Mouse (Mus musculus) megakaryocyte, adult 5-6 weeks (primary cell): ENCODE measurements around the gene Ccdc142. TPM values are rescaled to one million over a fixed set of nuclear protein-coding genes. Genes with fewer than 3 reads are reported as not detected.

Experiments
- ATAC-seq: 2 replicates; pipeline ENCODE4 v1.8.0; 2016; ENCODE audit warnings: mild to moderate bottlenecking, inconsistent platforms; ENCODE audit not compliant: poor library complexity, severe bottlenecking
- total RNA-seq, 2 experiments: library from RNA; stranded (forward) in 1 of 2; stranded (reverse) in 1 of 2; fragments of 153-499, 151-499 nt in 1 of 2; fragments of 221-1000, 200-1000 nt in 1 of 2; gene quantifications; 2 replicates each; pipeline versions ENCODE4 v1.2.3 to v1.2.4; 2015 to 2017

The Ccdc142 gene
- total RNA-seq (2015), result 2.2 and 3.9 TPM in 2 replicates
- 0.22 and 3.2 TPM in 2 replicates for total RNA-seq (2017)

GRCm38 (mm10) chr6:83101316-83101687 lies at the start of gene Ccdc142, which contains the start of gene Gm42688:
Gene Ccdc142 (plus strand): TSS chr6:83101601.
Gene Gm42688 (plus strand): TSS chr6:83101617.
- peak; percentile 88 for ATAC-seq

DNA sequence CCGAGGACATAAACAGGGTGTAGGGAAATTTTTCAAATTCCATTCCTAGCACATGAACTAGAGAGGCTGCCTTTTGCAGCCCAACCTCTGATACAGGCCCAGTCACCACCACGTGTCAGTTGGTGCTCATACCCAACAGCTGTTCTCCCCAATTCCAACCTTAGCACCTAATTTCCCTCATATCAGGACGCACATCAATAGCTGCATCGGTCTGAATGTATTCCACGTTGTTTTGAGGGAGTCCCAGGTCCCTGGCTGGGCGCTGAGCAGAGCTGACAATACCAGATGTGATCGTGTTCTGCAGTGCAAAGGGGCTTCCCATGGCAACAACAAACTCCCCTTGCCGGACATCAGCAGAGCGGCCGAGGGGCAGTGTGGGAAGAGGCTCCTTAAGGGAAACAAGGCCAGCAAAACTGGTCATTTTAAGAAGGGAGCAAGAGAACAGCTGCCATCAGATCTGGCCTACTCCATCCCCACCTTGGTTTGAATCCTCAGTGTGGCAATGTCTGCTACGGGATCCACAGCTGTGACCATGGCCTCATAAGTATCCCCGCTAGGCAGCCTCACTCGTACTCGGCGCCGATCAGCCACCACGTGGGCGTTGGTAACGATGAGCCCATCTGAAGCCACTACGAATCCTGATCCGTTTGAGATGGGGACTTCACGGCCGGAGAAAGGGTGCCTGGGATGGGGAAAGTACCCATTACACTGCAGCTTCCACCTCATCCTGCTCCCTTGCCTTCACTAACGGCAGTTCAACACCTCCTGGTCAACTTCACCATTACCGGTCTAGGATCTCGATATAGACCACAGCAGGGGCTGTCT lies 48.1 kb upstream of the Ccdc142 start:
- peak; percentile 13; the same call in 1 of the 2 replicates for ATAC-seq

DNA sequence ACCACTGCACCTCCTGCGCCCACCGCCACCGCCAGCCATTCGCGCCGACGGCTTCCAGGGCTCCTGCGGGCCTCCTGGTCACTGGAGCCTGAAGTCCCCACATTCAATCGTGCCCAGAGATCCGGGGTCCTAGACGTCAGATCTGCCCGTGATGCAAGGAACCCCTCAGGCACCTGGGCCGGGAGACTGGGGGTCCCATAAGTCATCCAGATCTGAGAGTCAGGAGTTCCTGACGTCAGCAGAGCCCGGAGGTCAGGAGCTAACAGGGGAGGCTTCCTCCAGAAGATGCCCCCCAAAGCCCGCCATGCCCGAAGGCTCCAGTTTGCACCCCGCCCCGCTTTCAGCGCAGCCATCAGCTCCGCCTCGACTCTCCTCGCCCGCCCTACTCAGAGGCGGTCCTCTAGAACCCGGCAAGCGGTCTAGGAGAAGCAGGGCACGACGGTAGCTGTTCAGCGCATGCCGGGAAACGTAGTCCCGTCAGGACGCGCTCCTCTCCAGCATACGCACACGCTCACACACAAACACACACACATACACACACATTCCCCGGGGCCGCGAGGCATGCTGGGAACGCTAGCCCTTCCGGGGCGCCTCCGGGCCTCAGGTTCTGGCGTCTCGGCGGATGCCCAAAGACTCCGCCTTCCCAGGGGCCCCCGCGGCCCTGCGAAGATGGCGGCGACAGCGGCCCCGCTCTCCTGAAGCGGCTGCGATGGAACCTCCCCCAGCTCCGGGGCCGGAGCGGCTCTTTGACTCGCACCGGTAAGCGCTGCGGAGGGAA lies 47.1 kb upstream of the Ccdc142 start, which contains the start of gene Aup1:
Gene Aup1 (plus strand): TSS at position 448 of the 778 bp plus-strand sequence.
- ATAC-seq, result peak; percentile 91

- ATAC-seq, result no peak; the same call in 1 of the 2 replicates
Observed at GRCm38 (mm10) chr6:83054871-83055431, 46.5 kb upstream of the Ccdc142 start, which contains the start of gene Htra2. Gene Htra2 (minus strand): TSS chr6:83055273.

DNA sequence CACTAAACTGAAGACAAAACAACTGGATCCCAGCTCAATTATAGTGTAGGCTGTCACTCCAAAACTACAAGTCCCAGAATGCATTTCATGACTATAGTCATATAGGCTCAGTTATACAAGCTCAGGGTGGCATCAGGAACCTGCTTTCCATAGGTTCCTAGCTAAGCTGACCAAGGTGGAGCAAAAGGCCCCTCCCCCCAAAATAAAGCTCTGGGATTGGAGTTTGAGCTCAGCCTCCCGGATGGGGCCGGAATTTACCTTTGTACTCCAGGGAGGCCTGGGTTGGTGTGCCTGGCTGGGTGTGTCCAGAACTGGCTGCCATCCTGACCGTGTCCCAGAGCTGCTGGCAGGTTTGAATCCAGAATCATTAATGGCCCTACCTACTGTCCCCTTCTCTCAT lies 43.6 kb upstream of the Ccdc142 start, which contains the start of gene Dqx1:
Gene Dqx1 (plus strand): TSS at position 55 of the 400 bp plus-strand sequence.
- ATAC-seq, result no peak

DNA sequence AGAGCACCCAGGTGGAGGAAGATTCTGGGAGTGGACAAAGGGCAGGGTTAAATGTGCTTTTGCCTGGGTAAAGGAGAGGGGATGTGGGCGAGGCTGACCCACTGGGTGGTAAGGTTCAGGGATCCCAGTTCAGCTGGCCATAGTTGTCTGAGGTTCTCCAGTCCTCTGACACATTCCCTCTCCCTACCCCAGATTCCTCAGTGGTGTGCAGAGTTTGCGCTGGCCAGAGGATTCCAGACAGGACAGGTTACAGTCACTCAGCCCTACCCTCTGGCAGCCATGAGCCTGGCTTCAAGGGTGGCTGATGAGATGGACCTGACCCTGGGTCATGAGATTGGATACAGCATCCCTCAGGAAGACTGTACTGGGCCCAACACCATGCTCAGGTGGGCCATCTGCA lies 42.7 kb upstream of the Ccdc142 start:
- no peak for ATAC-seq

- peak; percentile 39; the same call in 1 of the 2 replicates for ATAC-seq
Observed at GRCm38 (mm10) chr6:83065995-83066394, 35.4 kb upstream of the Ccdc142 start.

DNA sequence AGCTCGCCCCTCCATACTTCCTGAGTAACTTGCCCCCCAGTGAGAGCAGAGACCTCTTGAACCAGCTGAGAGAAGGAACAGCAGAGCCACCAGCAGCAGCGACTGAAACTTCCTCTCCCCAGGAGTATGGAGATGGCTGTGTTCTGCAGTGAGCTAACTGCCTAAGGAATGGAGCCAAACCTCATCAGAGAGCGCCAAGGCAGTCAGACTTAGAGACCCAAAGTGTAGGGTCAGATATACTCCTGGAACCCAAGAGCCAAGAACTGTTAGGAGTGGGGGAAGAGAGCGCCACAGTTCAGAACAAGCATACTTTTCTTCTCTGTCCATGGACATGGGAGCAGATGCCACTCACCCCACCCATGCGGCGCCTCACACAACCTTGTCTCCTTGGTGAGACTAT lies 35.0 kb upstream of the Ccdc142 start:
- ATAC-seq, result no peak

DNA sequence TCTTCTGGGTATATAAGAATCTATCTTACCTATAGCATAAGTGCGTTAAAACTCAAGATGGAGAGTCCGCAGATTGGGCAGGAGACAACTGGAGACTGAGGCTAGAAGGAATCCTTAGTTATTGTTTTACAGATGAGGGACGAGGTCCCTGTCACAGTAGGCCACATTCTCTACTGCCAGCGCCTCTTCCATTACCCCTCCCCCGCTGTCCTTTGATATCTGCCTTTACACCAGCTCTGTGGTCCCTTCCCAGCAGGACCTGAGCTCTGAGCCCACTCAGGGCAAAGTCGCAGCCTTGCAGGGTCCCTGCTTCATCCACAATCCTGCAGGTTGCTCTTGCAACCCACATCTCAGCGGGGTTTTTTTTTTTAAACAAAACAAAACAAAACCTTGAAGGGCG lies 33.2 kb upstream of the Ccdc142 start:
- ATAC-seq, result no peak

GRCm38 (mm10) chr6:83068706-83069487 lies 32.5 kb upstream of the Ccdc142 start:
- ATAC-seq, result no peak

DNA sequence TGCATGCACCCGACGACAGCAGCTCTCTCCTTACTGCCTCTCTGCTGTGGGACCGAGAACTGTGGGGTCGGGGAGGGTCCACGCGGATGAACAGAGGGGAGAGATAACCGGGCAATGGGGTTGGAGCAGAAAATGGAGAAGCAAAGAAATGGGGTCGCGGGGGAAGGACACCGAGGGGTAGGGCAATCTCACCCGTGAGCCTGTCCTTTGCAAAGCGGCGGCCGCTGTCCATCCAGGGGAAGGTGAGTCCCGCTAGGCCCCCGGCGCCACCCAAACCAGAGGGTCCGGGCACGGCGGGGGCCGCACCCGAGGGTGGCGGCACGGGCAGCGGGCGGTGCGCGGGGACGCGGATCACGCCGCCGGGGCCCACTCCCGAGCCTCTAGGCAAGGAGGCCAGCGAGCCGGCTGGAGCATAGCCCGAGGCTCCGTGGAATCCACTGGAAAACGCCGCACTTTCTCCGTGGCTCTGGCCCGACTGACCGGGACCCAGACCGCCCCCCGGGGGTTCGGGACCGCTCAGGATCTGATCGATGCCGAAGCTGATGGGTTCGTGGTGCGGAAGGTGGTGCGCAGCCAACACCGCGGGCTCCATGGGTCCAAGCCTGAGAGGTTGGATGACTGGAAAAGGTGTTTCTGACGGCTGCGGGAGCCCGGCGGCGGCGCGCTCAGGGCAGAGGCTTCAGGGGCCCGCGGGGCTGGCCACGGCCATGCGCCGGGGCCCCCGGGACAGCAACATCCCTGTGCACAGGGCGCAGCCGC lies 31.7 kb upstream of the Ccdc142 start:
- ATAC-seq, result no peak

DNA sequence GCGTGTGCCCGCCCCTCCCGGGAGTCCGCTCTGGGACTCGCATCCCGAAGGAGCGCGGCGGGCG lies 31.3 kb upstream of the Ccdc142 start, which contains the start of gene Tlx2:
Gene Tlx2 (minus strand): TSS at position 47 of the 64 bp plus-strand sequence.
- no peak for ATAC-seq

DNA sequence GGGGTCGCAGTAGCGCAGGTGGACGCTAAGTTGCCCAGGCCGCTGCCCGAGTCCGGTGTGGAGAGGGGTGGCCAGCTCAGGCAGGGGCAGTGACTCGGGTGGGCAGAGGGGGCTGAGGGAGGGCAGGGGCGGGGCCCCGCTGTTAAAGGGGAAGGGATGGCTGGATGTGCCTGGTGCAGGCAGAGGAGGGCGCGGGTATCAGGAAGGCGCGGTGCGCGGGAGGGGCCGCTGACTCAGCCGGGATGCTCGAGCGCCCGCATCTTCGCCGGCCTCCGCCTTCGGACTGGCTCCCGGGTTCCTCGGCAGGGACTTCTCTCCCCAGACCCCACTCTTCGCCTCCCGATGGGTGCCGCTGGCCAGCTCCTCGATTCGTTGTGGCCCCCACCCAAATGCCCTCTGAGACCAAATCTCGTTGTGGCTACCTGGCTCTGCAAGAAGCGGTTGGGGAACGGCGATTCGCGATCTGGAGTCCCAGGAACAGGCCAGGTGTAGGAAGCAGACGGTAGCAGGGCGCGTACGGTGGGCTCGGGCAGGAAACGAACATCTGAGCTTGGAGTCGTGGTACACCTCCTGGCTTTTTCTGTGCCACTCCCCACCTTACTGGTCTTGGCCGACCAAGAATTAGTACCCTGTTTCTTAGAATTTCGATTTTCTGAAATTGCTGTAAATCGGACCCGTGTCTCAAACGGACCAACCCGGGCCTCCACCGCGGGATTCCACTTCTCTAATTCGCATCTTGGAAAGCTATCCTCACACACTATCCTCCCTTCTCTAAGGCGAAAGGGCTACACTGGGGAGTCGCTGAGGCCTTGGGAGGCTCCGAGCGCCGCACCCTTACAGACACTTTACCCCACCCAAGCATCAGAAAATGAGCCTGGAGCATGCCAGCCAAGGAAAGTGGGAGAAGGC lies 30.8 kb upstream of the Ccdc142 start:
- ATAC-seq, result no peak

DNA sequence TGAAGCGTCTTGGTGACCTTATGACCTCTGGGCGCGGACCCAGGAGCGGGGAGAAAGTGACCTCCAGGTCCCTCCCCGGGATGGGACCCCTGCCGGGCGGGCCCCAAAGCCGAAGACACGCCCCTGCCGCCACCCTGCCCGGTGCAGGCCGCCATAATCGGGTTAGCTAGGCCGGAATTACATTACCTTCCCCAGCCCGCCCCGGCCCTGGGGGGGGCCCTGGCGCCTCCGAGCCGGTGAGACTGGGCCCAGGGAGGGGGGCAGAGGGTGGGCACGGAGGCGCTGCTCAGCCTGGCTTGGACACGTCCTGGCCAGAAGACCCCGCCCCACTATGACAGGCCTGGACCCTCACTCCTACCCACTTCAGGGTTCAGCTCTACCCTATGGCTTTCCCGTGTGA lies 30.2 kb upstream of the Ccdc142 start:
- ATAC-seq, result no peak

DNA sequence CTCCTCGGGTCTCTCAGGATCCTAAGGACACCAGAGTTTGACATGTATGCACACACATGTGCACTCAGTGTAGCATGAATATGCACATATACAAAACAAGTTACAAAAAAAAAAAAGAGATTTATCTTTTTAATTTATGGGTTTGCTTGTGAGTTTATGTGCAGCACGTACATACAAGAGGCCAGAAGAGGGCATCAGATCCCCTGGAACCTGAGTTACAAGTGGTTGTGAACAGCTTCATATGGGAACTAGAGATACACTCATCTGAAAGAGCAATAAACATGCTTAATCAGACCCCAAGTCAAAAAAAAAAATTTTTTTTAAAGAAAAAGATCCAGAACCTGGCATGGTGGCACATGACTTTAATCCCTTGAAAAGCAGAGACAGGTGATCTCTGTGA lies 26.4 kb upstream of the Ccdc142 start:
- ATAC-seq, result no peak

- ATAC-seq, result peak; percentile 13; the same call in 1 of the 2 replicates
Observed at GRCm38 (mm10) chr6:83077630-83078323, 23.6 kb upstream of the Ccdc142 start, which contains the start of gene Pcgf1. Gene Pcgf1 (plus strand): TSS chr6:83077869.

DNA sequence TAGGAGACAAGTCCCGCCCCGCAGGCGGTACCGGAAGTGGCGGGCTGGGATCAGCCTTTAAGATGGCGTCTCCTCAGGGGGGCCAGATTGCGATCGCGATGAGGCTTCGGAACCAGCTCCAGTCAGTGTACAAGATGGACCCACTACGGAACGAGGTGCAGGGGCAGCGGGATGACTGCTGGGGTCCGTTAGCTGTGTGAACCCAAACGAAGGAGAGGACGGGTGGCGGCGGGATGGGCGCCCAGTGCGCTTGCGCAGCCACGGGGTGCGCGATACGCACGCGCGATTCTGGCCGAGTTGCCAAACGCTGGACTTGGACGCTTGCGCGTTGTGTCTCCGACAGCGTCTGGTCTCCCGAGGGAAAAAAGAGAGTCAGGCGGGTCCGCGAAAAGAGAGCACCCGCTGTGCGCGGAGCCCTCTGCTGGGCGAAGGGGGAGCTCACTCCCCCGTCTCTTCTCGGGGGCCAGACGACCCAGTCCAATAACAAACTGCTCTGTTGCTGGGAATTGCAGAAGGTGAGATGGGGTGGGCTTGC lies 23.0 kb upstream of the Ccdc142 start:
- peak; percentile 98 for ATAC-seq

- no peak for ATAC-seq
Observed at GRCm38 (mm10) chr6:83080210-83080609, 21.2 kb upstream of the Ccdc142 start.
